Mouse (Mus musculus) ES-Bruce4 (cell line): ENCODE data around the gene Cer1.

ENCODE experiments used
- CTCF ChIP-seq: IDR thresholded peaks from one replicate; pipeline ENCODE4 v1.8.1; 2011; ENCODE audit warnings: low read depth, low read length
- EP300 ChIP-seq: IDR thresholded peaks from 2 replicates; pipeline ENCODE4 v1.6.1; 2011; ENCODE audit warnings: low read depth, low read length; ENCODE audit not compliant: insufficient read depth
- POLR2A ChIP-seq: IDR thresholded peaks from one replicate; pipeline ENCODE4 v1.8.1; 2011; ENCODE audit warnings: low read length; ENCODE audit not compliant: insufficient read depth

DNA sequence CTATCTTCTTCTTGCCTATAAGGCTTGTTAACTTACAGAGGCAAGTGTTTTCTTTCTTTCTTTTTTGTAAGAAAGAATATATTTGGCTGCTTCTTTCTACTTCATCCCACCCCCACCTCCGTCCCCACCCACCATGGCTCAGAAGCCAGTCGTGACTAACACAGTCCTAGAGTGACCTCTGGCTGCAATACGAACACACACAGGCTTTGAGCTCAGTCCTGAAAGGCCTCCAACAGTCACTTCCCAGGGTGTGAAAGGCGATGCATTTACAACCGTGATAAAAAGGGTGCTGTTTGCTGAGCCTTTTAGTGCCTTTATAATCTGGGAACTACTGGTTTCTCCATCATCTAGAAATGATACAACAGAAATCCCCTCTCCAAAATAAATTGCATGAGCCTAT is 49.4 kb upstream of the Cer1 start:
- TF ChIP-seq EP300 (no peak), CTCF (peak; percentile 57), POLR2A (no peak)
